Mouse (Mus musculus) liver, adult 10 weeks (tissue): ENCODE measurements around the gene Mapk6. TPM values are rescaled to one million over a fixed set of nuclear protein-coding genes. Genes with fewer than 3 reads are reported as not detected.

ENCODE experiments used
- polyA plus RNA-seq: library from polyadenylated mRNA; stranded (reverse); fragments of 350-450 nt; fragmentation: Illumina TruSeq; extraction: RNeasy Lipid Tissue Mini Kit (QIAGEN cat#74804); gene quantifications from one replicate; pipeline ENCODE4 v1.2.3, GENCODE M21; 2014; ENCODE audit warnings: low read depth, low replicate concordance

Gene Mapk6
- 28.1 TPM for polyA plus RNA-seq

DNA sequence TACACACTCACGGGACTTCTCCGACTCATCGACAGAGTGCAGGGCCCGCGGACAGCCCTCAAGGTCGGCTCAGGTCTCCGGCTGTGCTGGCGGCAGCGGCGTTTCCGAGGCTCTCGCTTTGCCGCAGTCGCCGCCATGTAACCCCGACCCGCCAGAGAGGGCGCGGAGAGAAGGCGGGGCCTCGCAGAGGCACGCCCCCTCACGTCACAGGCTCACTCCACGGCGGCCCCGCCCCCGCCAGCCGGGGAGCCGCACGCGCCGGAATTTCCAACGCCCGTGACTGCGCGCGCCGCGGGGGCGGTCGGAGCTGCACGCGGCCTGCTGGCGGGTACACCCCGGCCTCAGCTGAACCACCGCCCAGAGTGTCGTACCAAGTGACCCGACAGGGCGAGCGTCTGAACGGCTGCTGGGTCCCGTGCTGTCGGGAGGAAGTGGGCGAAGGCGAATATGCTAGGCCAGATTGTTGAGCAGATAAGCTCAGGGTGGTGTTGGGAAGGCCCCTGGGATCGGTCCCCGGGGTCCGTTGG, at the start of gene Mapk6:
TSS of gene Mapk6 (minus strand) at position 154 of the 527 bp plus-strand sequence.

DNA sequence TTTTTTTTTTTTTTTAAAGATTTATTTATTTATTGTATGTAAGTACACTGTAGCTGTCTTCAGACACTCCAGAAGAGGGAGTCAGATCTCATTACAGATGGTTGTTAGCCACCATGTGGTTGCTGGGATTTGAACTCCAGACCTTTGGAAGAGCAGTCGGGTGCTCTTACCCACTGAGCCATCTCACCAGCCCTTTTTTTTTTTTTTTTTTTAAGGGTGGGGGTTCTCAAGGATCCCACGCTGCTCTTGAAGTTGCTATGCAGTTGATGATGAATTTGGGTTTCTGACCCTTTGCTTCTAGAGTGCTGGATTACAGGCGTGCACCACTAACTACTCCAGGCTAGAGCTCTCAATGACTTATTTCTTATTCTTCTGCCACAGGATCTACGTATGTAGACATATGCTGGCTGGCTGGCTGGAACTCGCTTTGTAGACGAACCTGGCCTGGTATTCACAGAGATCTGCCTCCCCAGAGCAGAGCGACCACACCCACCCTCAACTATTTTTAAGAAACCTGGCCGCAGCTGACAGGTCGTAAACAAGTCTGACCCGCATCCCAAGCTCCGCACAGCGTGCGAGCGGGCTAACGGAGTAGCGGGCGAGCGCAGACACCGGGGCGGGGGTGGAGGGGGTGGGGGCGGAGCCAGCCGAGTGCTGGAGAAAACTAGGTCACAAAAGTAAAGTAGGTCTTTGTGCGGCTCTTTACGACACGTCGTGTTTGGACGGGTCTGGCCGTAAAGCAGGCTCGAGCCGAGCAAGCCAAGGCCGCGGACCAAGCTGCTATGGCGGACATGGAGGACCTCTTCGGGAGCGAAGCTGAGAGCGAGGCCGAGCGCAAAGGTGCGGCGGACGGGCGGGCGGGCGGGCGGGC, 31.2 kb upstream of the Mapk6 start, which contains the start of gene Leo1:
TSS of gene Leo1 (plus strand) at position 729 of the 871 bp plus-strand sequence.

DNA sequence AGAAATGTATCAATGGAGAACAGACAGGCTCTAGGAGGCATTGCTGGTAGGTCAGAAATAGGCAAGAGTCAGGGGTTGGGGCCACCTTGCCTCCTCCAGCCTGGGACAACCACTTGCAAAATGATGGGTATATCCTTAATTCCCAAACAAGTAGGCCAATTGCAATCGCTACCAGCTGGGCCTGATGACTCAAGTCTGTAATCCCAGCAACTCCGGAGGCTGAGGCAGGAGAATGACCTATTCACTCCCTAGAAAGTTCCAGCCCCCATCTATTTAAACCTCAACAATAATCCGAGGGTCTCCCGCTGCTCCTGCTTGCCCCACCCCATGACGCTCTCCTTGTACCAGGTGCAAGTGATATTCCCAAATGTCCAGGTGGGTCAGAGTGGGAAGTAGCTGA, 62.3 kb downstream of the Mapk6 start, which contains the start of gene Bcl2l10:
TSS of gene Bcl2l10 (plus strand) at position 301 of the 400 bp plus-strand sequence.

Other genes with a start within 250 kb of the Mapk6 start
- gene Myo5c, start 178.0 kb downstream of the Mapk6 start, polyA plus RNA-seq = 0.32 TPM
- gene Gnb5, start 103.7 kb downstream of the Mapk6 start, polyA plus RNA-seq = 0.93 TPM
- gene Bcl2l10, start 62.2 kb downstream of the Mapk6 start, polyA plus RNA-seq = not detected
- 16.8 TPM for gene Leo1, start 31.5 kb upstream of the Mapk6 start, polyA plus RNA-seq
- 26.1 TPM for gene Tmod3, start 149.7 kb upstream of the Mapk6 start, polyA plus RNA-seq
- 0.08 TPM for gene Tmod2, start 201.3 kb upstream of the Mapk6 start, polyA plus RNA-seq
- 1.6 TPM for gene Lysmd2, start 215.7 kb upstream of the Mapk6 start, polyA plus RNA-seq